Mouse (Mus musculus) heart, adult 2 months (tissue): ENCODE measurements at regions not wholly inside any gene's neighbourhood (a gene's known extent, or its start where the extent isn't known, plus 50 kb on each side); places are given as distances from the start of the nearest gene placed in this dataset.

Experiments used
- CTCF ChIP-seq: fragments of 200-600 bp; IDR thresholded peaks from 2 replicates; pipeline ENCODE4 v1.8.1; 2022; ENCODE audit warnings: antibody characterized with exemption, mild to moderate bottlenecking, moderate library complexity
- EP300 ChIP-seq: fragments of 200-500 bp; IDR thresholded peaks from 2 replicates; pipeline ENCODE4 v1.6.1; 2011; ENCODE audit warnings: low read depth, low read length, control low read depth; ENCODE audit not compliant: insufficient read depth
- POLR2A ChIP-seq: fragments of 200-500 bp; IDR thresholded peaks from 2 replicates; pipeline ENCODE4 v1.6.1; 2011; ENCODE audit warnings: mild to moderate bottlenecking, low read depth, low read length, control low read depth; ENCODE audit not compliant: insufficient read depth

DNA sequence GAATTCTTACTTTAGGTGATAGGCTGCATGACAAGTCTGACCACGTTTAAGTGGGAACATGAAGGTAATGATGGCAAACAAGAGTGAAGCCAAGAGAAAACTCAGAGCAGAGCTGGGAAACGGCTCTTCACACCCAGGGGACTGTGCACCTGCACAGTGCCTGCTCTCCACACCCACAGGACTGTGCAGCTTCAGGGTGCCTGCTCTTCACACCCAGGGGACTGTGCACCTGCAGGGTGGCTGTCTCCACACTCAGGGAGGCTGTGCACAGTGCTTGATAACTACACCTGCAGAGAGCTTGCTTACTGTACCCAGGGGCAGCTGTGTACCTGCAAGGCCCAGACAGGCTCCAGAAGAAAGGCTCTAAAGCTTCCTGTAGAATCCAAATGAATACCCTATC is 133.5 kb upstream of the Irx6 start:
- TF ChIP-seq POLR2A: no peak
- TF ChIP-seq CTCF: no peak
- TF ChIP-seq EP300: no peak
